Mouse (Mus musculus) limb, embryonic 14.5 days (tissue): ENCODE measurements around the gene Ccdc157. TPM values are rescaled to one million over a fixed set of nuclear protein-coding genes. Genes with fewer than 3 reads are reported as not detected.
A peak's percentile ranks its signal among the peaks of the same experiment; 100 is the strongest.

Experiments
- ATAC-seq: fragments of 200-750 bp; cut with Nextera tagmentation; 2 replicates; pipeline ENCODE4 v1.8.0; 2017; ENCODE audit warnings: low read depth, moderate number of reproducible peaks, moderate TSS enrichment; ENCODE audit not compliant: low FRiP score
- DNase-seq: peaks from one replicate; pipeline ENCODE4 v3.0.0-alpha.2; 2015; ENCODE audit warnings: low spot score
- H3K27ac ChIP-seq: fragments of 300-500 bp; sonication (generic); replicated peaks from 2 replicates; pipeline ENCODE4 v1.5.1; 2014; ENCODE audit warnings: low read depth, mild to moderate bottlenecking, low read length, moderate library complexity, mixed read lengths
- H3K27me3 ChIP-seq: fragments of 300-500 bp; sonication (generic); 2 replicates; pipeline ENCODE4 v1.6.1; 2014; ENCODE audit warnings: low read length, mixed read lengths; ENCODE audit not compliant: control insufficient read depth, insufficient read depth
- H3K36me3 ChIP-seq: fragments of 300-500 bp; sonication (generic); 2 replicates; pipeline ENCODE4 v1.6.1; 2014; ENCODE audit warnings: mild to moderate bottlenecking, low read length, moderate library complexity, mixed read lengths; ENCODE audit not compliant: control insufficient read depth, insufficient read depth
- H3K4me1 ChIP-seq: fragments of 300-500 bp; sonication (generic); 2 replicates; pipeline ENCODE4 v1.6.1; 2014; ENCODE audit warnings: antibody characterized with exemption, low read length, mixed read lengths; ENCODE audit not compliant: control insufficient read depth, insufficient read depth
- H3K4me2 ChIP-seq: fragments of 300-500 bp; sonication (generic); replicated peaks from 2 replicates; pipeline ENCODE4 v1.6.1; 2014; ENCODE audit warnings: low read depth, mild to moderate bottlenecking, low read length, moderate library complexity; ENCODE audit not compliant: severe bottlenecking
- H3K4me3 ChIP-seq: fragments of 300-500 bp; sonication (generic); replicated peaks from 2 replicates; pipeline ENCODE4 v1.5.1; 2014; ENCODE audit warnings: low read length
- H3K9ac ChIP-seq: fragments of 300-500 bp; sonication (generic); 2 replicates; pipeline ENCODE4 v1.6.1; 2014; ENCODE audit warnings: mild to moderate bottlenecking, low read depth, low read length, moderate library complexity; ENCODE audit not compliant: severe bottlenecking
- H3K9me3 ChIP-seq: fragments of 300-500 bp; sonication (generic); 2 replicates; pipeline ENCODE4 v1.6.1; 2016; ENCODE audit warnings: low read length; ENCODE audit not compliant: control insufficient read depth
- POLR2A ChIP-seq: fragments of 200-500 bp; IDR thresholded peaks from 2 replicates; pipeline ENCODE4 v1.8.0; 2012; ENCODE audit warnings: inconsistent platforms, mild to moderate bottlenecking, moderate library complexity, borderline replicate concordance; ENCODE audit not compliant: insufficient read depth, insufficient read length; ENCODE audit errors: extremely low read depth
- WGBS: fragments of 180-500 bp; shearing (Covaris S2); extraction: QIAGEN DNeasy Blood & Tissue Kit; methylation state at CpG from one replicate; pipeline ENCODE4 v1.1.7; 2014; 5-methylcytosine and 5-hydroxymethylcytosine counted together
- polyA plus RNA-seq, 2 experiments: library from polyadenylated mRNA; depleted of rRNA in 1 of 2; stranded (reverse) in 1 of 2; unstranded in 1 of 2; fragments of >200 nt; fragmentation: Nextera tagmentation in 1 of 2; extraction: Ambion mirVana in 1 of 2; gene quantifications; 2 replicates each; pipeline versions ENCODE4 v1.2.1 to v1.2.3; 2012 to 2014

The Ccdc157 gene
- polyA plus RNA-seq, 2 experiments = 6.6 to 26.1 TPM

DNA sequence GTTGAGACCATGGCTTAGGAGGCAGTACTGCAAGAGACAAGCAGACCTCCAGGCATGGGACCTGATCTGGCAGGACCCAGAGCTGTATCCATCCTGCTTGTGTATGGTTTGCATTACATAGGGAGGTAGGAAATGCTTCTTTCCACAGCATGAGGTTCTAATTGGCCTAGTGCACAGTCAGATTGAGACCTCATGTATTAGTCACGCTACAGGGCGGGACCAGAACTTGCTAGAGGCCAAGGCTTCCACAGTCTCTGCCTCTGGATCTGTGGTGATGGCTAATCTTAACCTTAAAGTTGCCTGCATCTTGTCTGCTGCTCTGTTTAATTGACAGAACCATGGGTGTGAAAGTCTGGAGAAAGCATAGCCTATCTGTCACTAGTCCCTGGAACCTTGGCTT, 4.6 kb upstream of the Ccdc157 start:
- Histone ChIP-seq H3K4me1 (peaks cover 13% of the 10 kb centered on the region; the same call in 1 of the 2 replicates), H3K9me3 (no peaks in the 10 kb centered on the region), H3K27ac (no peak overlapping the region), H3K36me3 (peaks cover 85% of the 10 kb centered on the region), H3K27me3 (no peaks in the 10 kb centered on the region), H3K9ac (0 out of 2 replicates have a peak overlapping the region, but pooled peaks have one; percentile 21), H3K4me3 (no peak overlapping the region), H3K4me2 (no peak overlapping the region)
- TF ChIP-seq POLR2A = no peak
- 73% methylated on average over 2 of the region's 2 CpGs for WGBS
- DNase-seq (peak; percentile 26), ATAC-seq (no peak)

DNA sequence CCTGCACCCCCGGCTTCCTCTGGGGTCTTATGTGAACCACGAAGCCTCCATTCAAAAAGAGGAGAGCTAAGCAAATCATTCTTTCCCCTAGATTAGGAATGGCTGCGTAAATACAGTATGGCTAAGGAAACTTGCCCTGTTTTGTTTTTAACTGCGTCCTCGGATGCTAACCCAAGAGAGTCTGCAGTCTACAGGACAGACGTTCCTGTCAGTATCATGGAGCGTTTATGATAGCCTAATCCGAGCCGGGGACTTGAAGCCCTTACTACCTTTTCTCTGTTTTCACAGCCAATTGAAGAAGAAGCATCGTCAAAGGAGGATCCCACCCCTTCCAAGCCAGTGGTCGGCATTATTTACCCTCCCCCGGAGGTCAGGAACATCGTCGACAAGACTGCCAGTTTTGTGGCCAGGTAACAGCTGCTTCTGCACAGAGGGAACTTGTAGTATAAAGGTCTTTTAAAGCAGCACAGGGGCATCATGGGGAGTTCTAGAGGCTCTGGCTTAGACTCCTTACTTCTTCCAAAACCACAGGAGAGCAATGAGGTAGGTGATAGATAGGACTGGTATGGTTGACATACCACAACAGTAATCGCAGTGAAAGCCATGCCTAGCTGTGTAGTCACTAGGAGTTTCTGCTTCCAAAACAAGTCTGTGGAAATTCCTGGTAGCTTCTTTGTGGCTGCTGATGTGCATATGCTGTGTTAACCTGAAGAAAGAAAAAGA, 826 bp upstream of the Ccdc157 start:
- no peaks in the 10 kb centered on the region for H3K27me3 ChIP-seq

DNA sequence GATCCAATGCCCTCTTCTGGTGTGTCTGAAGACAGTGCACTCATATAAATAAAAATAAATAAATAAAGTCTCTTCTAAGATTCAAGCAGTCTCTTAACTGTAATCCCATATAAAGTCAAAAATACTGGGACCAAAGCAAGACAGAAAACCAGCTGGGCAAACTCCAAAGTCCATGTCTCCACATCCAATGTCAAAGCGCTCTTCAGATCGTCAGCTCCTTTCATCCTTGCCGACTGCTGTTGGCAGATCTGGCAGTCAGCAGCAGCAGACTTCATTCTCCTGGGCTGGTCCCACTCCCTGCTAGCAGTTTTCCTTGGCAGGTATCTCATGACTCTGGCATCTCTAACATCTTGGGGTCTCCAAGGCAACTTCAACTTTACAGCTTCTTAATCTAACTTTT, 1.4 kb downstream of the Ccdc157 start:
- H3K9ac ChIP-seq = no peak overlapping the region
- no peak overlapping the region for H3K27ac ChIP-seq
- peaks cover 25% of the 10 kb centered on the region for H3K36me3 ChIP-seq
- H3K4me3 ChIP-seq = no peak overlapping the region
- H3K4me2 ChIP-seq = no peak overlapping the region
- no peak for TF ChIP-seq POLR2A
- no peaks in the 10 kb centered on the region for H3K9me3 ChIP-seq
- no peaks in the 10 kb centered on the region for H3K27me3 ChIP-seq
- DNase-seq = no peak
- WGBS = 88% methylated on average over 3 of the region's 3 CpGs
- ATAC-seq = no peak
- peaks cover 20% of the 10 kb centered on the region; the same call in 1 of the 2 replicates for H3K4me1 ChIP-seq

More for the DNA sequence above, 826 bp upstream of the Ccdc157 start:
- WGBS = 9% methylated on average over 15 of the region's 15 CpGs
- ATAC-seq (no peak), DNase-seq (no peak)
- H3K27ac ChIP-seq = 0 out of 2 replicates have a peak overlapping the region, but pooled peaks have one; percentile 44
- H3K9me3 ChIP-seq = no peaks in the 10 kb centered on the region
- H3K4me1 ChIP-seq = peaks cover 20% of the 10 kb centered on the region; the same call in 1 of the 2 replicates
- peak overlapping the region; percentile 86 for H3K4me2 ChIP-seq
- TF ChIP-seq POLR2A = no peak
- peaks cover 47% of the 10 kb centered on the region for H3K36me3 ChIP-seq
- H3K4me3 ChIP-seq = peak overlapping the region; percentile 57
- H3K9ac ChIP-seq = peak overlapping the region; percentile 72

DNA sequence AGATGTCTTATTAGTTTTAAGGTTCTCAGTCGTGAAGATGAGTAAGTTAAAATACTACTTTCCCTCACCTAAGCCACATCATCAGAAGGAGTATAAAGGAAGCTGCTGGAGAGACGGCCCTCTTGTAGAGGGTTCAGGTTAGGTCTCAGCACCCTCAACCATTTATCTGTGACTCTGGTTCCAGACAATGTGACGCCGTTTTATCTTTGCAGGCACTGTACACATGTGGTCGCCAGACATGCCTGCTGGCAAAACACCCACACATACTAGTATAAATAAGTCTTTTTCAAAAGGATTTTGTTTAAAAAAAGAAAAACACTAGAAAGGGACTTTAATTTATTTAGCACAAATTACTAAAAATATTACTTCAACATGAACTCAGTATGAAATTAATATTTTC, 4.5 kb downstream of the Ccdc157 start:
- Histone ChIP-seq H3K9ac (no peak overlapping the region), H3K27me3 (no peaks in the 10 kb centered on the region), H3K27ac (no peak overlapping the region), H3K4me1 (peaks cover 7% of the 10 kb centered on the region; the same call in 1 of the 2 replicates), H3K36me3 (0 out of 2 replicates have a peak, but pooled peaks cover 4% of the 10 kb centered on the region), H3K4me3 (no peak overlapping the region), H3K9me3 (no peaks in the 10 kb centered on the region), H3K4me2 (no peak overlapping the region)
- 60% methylated on average over 5 of the region's 5 CpGs for WGBS
- no peak for ATAC-seq
- no peak for TF ChIP-seq POLR2A
- DNase-seq = no peak

DNA sequence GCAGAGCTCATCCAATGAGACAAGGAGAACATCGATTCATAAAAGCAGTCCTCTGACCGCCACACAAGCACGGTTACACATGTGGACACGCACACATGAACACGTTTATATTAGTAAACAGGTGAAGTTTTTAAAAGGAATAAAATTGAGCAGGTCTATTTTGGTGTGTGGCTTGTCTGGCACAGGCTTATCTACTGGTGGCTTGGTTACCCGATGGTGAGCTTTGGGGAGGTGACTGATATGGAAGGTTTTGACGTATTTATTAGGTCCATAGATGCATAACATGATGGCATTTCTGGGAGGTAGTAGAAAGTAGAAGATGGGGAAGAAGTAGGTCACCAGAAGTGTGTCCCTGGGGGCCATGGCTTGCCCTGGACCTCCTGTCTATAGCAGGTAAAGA, 6.4 kb downstream of the Ccdc157 start:
- no peak for ATAC-seq
- no peak for DNase-seq
- Histone ChIP-seq H3K4me2 (no peak overlapping the region), H3K4me1 (no peaks in the 10 kb centered on the region), H3K9me3 (no peaks in the 10 kb centered on the region), H3K27ac (no peak overlapping the region), H3K9ac (no peak overlapping the region), H3K36me3 (peaks cover 12% of the 10 kb centered on the region), H3K27me3 (no peaks in the 10 kb centered on the region), H3K4me3 (no peak overlapping the region)
- 91% methylated on average over 7 of the region's 7 CpGs for WGBS
- no peak for TF ChIP-seq POLR2A
